Mouse (Mus musculus) liver, adult 2 months (tissue): ENCODE results near the gene Gsg1l.

Experiments
- CTCF ChIP-seq: fragments of 200-500 bp; IDR thresholded peaks from 2 replicates; pipeline ENCODE4 v1.5.1; 2011; ENCODE audit warnings: low read depth, low read length, control low read depth
- POLR2A ChIP-seq: fragments of 200-500 bp; IDR thresholded peaks from 2 replicates; pipeline ENCODE4 v1.6.1; 2011; ENCODE audit warnings: low read length, control low read depth; ENCODE audit not compliant: insufficient read depth; ENCODE audit errors: extremely low read depth

DNA sequence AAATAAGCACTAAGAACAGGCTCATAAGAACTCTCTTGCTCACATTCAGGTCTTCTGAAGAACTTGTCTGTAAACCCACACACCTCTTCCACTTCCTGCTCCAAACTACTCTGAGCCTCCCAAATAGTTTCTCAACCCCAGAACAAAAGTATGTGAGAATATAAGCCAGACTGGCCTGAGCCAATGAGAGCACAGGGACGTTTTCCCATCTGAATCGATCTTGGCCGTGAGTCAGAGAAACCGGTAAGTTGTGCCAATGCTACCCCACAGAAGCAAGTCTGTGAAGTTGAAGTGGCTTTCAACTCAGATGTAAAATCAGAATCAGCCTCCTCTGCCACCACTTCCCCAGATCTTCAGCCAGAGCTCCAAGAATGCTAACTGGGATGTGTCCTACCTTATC, 31.1 kb upstream of the Gsg1l start:
- TF ChIP-seq CTCF = no peak
- TF ChIP-seq POLR2A = no peak
